Mouse (Mus musculus) central nervous system, embryonic 11.5 days (tissue): ENCODE results near the gene Prss53. TPM values are rescaled to one million over a fixed set of nuclear protein-coding genes. Genes with fewer than 3 reads are reported as not detected.

ENCODE experiments used
- polyA plus RNA-seq: library from polyadenylated mRNA; depleted of rRNA; stranded (reverse); fragments of >200 nt; gene quantifications from 2 replicates; pipeline ENCODE4 v1.2.3, GENCODE M21; 2012; rRNA removed

Gene Prss53
- 1.2 and 1.6 TPM in 2 replicates for polyA plus RNA-seq

GRCm38 (mm10) chr7:127890798-127891197 is at the start of gene Prss53:
Gene Prss53, minus strand, starts transcription at chr7:127890970.

DNA sequence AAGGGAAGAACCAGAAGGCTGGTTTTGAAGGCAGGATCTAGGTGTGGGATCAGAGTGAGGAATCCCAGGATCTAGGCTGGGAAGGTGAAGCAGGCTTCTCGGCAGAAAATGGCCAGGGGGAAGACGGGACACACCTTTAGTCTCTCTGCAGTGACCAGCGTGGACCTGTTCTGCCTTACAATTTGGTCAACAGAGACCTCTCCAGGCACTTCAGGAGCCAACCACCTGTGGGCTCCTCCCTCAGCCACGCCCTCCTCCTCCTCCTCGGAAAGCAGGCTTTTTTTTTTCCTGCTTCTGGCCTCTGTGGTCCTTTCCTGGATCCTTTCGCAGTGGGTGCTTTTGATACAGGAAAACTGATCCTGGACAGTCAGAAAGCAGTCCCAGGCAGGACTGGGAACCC is 39.2 kb upstream of the Prss53 start, which contains the start of gene Prss8:
Prss8 (minus strand) TSS at position 182 of the 400 bp plus-strand sequence.

DNA sequence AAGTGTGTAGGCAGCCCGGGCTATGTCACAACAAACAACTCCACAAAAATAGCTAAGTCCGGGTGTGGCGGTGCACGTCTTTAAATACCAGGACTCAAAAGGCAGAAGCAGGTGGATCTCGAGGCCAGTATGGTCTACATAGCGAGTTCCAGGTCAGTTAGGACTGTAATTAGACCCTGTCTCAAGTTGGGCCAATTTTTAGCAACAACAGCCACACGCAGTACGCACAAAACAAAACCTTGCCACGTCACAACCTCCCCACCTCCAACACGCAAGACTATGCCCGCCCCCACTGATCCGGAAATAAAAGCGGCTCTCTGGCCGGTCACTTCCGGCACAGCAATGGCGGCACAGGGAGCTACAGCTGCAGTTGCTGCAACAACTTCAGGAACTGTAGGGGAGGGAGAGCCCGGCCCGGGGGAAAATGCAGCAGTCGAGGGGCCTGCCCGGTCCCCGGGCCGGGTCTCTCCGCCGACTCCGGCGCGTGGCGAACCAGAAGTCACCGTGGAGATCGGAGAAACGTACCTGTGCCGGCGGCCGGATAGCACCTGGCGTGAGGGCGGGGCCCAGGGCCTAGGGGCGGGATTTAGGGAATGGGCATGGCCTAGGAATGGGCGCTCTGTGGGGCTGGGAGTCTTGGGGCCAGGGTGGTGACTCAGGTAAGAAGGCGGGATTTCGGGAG is 21.6 kb upstream of the Prss53 start, which contains the start of gene Kat8:
Kat8 (plus strand) TSS at position 327 of the 682 bp plus-strand sequence.

GRCm38 (mm10) chr7:127903971-127904796 is 13.4 kb upstream of the Prss53 start, which contains the start of gene Bckdk:
Gene Bckdk, plus strand, starts transcription at chr7:127904082.

DNA sequence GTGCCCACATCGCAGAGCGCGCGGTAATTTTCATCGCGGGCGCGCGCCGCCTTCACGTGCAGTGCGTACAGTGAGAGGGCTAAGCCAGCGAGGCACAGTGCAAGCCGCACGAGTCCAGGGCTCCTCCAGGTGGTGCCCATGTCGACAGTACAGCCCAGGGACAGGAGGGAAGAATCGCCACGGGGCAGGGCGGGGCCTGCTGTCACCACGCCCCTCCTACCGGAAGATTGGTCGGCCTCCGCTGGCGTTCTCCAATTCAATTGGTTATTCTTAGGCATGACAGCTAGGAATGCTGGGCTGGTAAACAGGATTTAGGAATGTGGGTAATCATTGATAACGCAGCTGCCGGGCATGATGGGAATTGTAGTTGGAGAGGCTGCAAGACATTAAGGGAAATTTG is 4.7 kb upstream of the Prss53 start, which contains the start of the genes Gm21974 and Vkorc1:
Gm21974 (minus strand) TSS at position 13 of the 400 bp plus-strand sequence.
Vkorc1 (minus strand) TSS at position 176 of the 400 bp plus-strand sequence.

GRCm38 (mm10) chr7:127876467-127877348 is 14.1 kb downstream of the Prss53 start, which contains the start of gene Zfp668:
Gene Zfp668, minus strand, starts transcription at chr7:127876828.

DNA sequence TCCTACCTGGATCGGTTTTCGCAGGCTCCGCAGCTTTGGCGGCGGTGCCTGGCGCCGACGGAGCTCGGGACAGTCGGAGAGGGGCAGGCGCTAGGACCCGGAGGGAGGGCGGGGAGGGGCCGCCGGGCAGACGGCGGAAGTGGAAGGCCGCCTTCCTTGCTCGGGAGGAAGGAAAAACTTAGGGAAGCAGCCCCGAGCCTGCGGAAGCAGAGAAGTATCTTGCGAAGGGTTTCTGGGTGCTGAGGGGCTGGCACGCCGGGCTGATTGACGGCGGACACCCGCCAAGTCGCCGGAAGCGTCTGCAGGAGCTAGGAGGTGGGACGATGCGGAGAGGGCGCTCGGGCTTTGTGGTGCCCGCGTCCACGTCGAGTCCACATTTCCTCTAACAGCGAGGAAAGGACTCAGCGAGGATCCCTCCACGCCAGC is 14.7 kb downstream of the Prss53 start, which contains the start of gene Zfp646:
Zfp646 (plus strand) TSS at position 181 of the 426 bp plus-strand sequence.

Other genes starting within 250 kb of the Prss53 start
- gene Bcl7c, start 182.0 kb downstream of the Prss53 start, polyA plus RNA-seq: 60.0 and 95.8 TPM in 2 replicates
- 11.5 and 13.9 TPM in 2 replicates for gene Ctf1, start 178.2 kb downstream of the Prss53 start, polyA plus RNA-seq
- gene Ctf2, start 158.8 kb downstream of the Prss53 start, polyA plus RNA-seq: not detected in 2 replicates
- 84.5 and 155 TPM in 2 replicates for gene Fbxl19, start 146.4 kb downstream of the Prss53 start, polyA plus RNA-seq
- 6.3 and 10.3 TPM in 2 replicates for gene Orai3, start 121.2 kb downstream of the Prss53 start, polyA plus RNA-seq
- gene Setd1a, start 114.3 kb downstream of the Prss53 start, polyA plus RNA-seq: 26.7 and 29.9 TPM in 2 replicates
- 0.63 and 11.8 TPM in 2 replicates for gene Gm49388, start 105.4 kb downstream of the Prss53 start, polyA plus RNA-seq
- 8.7 and 16.1 TPM in 2 replicates for gene Hsd3b7, start 90.4 kb downstream of the Prss53 start, polyA plus RNA-seq
- gene Stx4a, start 66.7 kb downstream of the Prss53 start, polyA plus RNA-seq: 69.6 and 99.1 TPM in 2 replicates
- gene Stx1b, start 66.4 kb downstream of the Prss53 start, polyA plus RNA-seq: 36.0 and 46.5 TPM in 2 replicates
- gene Zfp646, start 14.7 kb downstream of the Prss53 start, polyA plus RNA-seq: 26.7 and 27.5 TPM in 2 replicates
- 16.2 and 20.9 TPM in 2 replicates for gene Zfp668, start 14.1 kb downstream of the Prss53 start, polyA plus RNA-seq
- not detected in 2 replicates for gene Gm21974, start 4.5 kb upstream of the Prss53 start, polyA plus RNA-seq
- gene Vkorc1, start 4.6 kb upstream of the Prss53 start, polyA plus RNA-seq: 36.5 and 56.2 TPM in 2 replicates
- gene Bckdk, start 13.1 kb upstream of the Prss53 start, polyA plus RNA-seq: 37.4 and 59.5 TPM in 2 replicates
- 45.6 and 52.9 TPM in 2 replicates for gene Kat8, start 21.5 kb upstream of the Prss53 start, polyA plus RNA-seq
- 1.0 and 3.1 TPM in 2 replicates for gene Prss8, start 39.1 kb upstream of the Prss53 start, polyA plus RNA-seq
- 8.6 and 8.8 TPM in 2 replicates for gene Prss36, start 55.8 kb upstream of the Prss53 start, polyA plus RNA-seq
- gene Fus, start 76.5 kb upstream of the Prss53 start, polyA plus RNA-seq: 824 and 846 TPM in 2 replicates
- gene Pycard, start 102.9 kb upstream of the Prss53 start, polyA plus RNA-seq: 7.1 and 10.2 TPM in 2 replicates
- gene Trim72, start 113.0 kb upstream of the Prss53 start, polyA plus RNA-seq: 1.1 and 1.6 TPM in 2 replicates
- 0.91 and 2.4 TPM in 2 replicates for gene Itgam, start 171.7 kb upstream of the Prss53 start, polyA plus RNA-seq
- gene Gm49368, start 171.7 kb upstream of the Prss53 start, polyA plus RNA-seq: 0.01 TPM in 1 of 2 replicates, not detected in the other
- 0.02 and 0.04 TPM in 2 replicates for gene Itgax, start 238.6 kb upstream of the Prss53 start, polyA plus RNA-seq